Mouse (Mus musculus) ES-Bruce4 (cell line): ENCODE data around the gene Tln1.

Experiments used
- CTCF ChIP-seq: IDR thresholded peaks from one replicate; pipeline ENCODE4 v1.8.1; 2011; ENCODE audit warnings: low read depth, low read length
- POLR2A ChIP-seq: IDR thresholded peaks from one replicate; pipeline ENCODE4 v1.8.1; 2011; ENCODE audit warnings: low read length; ENCODE audit not compliant: insufficient read depth

- TF ChIP-seq CTCF, result no peak
- no peak for TF ChIP-seq POLR2A
Observed at GRCm38 (mm10) chr4:43496587-43496986, 65.9 kb downstream of the Tln1 start.
